ENCODE assay signal across 8 mouse cellular contexts in the genomic region with DNA sequence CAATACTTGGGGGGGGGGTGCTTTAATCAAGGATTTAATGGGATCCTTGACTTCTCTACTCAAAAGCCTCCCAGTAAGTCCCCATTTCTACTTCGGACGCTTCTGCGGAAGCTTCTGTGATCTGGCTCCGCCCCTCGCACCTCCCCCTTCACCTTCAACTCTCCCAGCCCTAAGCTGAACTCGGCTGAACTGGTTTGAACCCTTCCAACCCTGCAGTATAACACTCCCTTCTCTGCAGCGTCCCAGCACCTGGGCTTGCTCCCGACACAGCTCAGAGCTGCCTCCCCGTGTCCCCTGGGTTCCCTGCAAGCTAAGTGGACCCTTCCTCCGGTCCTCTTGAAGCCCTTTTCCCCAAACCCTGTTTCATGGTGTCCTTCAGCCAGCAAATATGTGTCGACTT.
DNase-seq lines count a peak whose midpoint lies in the region; ATAC-seq and TF ChIP-seq lines count a peak whose summit lies in the region.

No protein-coding gene starts in this region.

- no peaks in the 10 kb centered on the region for H3K27me3 ChIP-seq in lung, embryonic 14.5 days (ENCODE audit: insufficient read depth, low read length)
- H3K27me3 ChIP-seq in small intestine, adult 2 months (ENCODE audit: control insufficient read depth, insufficient read depth, low read length), result no peaks in the 10 kb centered on the region

- no peak for DNase-seq in cerebellum, adult 11 months
- DNase-seq in embryo, embryonic 10 days (ENCODE audit: low spot score), result peak; percentile 72
- peak; percentile 80 for DNase-seq in heart, adult 8-10 months (ENCODE audit: low spot score)
- DNase-seq in kidney, adult 18-20 months, result peak; percentile 89
- peak; percentile 63 for DNase-seq in lung, embryonic 14.5 days
- no peak for DNase-seq in left cerebral cortex, adult 8-10 months (ENCODE audit: low spot score in 2 of 2)

- no peaks in the 10 kb centered on the region for H3K9me3 ChIP-seq in lung, embryonic 14.5 days (ENCODE audit: low read depth, low read length)

- H3K4me1 ChIP-seq in lung, embryonic 14.5 days (ENCODE audit: insufficient read depth), result peaks cover 10% of the 10 kb centered on the region
- H3K4me1 ChIP-seq in small intestine, adult 2 months (ENCODE audit: control insufficient read depth, insufficient read depth, insufficient read length, low read length), result peaks cover 8% of the 10 kb centered on the region; the same call in 1 of the 2 replicates

- 0 out of 2 replicates have a peak, but pooled peaks have one; percentile 20 for ATAC-seq in cerebellum, adult (ENCODE audit: insufficient number of reproducible peaks, low FRiP score, low TSS enrichment)
- peak; percentile 81 for ATAC-seq in lung, embryonic 14.5 days (ENCODE audit: insufficient read depth)

- TF ChIP-seq CTCF in lung, embryonic 14.5 days (IDR thresholded peaks at IDR 0.05; ENCODE audit: low read depth), result peak; percentile 51
- TF ChIP-seq CTCF in small intestine, adult 2 months (IDR thresholded peaks at IDR 0.05; ENCODE audit: extremely low read depth, insufficient read length, insufficient replicate concordance, low read depth, low read length), result peak; percentile 25; the same call in 1 of the 2 replicates

- peak overlapping the region; percentile 26 for H3K4me3 ChIP-seq in lung, embryonic 14.5 days (ENCODE audit: low read depth, low read length)
- H3K4me3 ChIP-seq in small intestine, adult 2 months (ENCODE audit: low read depth, low read length), result peak overlapping the region; percentile 23

- WGBS in lung, embryonic 14.5 days, result 2% methylated on average over 11 of the region's 11 CpGs
- WGBS in small intestine, adult 2 months, result 4% methylated on average over 11 of the region's 11 CpGs

- no peaks in the 10 kb centered on the region for H3K36me3 ChIP-seq in lung, embryonic 14.5 days (ENCODE audit: insufficient read depth)
- no peaks in the 10 kb centered on the region for H3K36me3 ChIP-seq in small intestine, adult 2 months (ENCODE audit: control insufficient read depth, insufficient read depth, low read length)

- H3K27ac ChIP-seq in lung, embryonic 14.5 days (ENCODE audit: low read depth), result no peak overlapping the region
- H3K27ac ChIP-seq in small intestine, adult 2 months (ENCODE audit: insufficient read depth, low read depth, low read length), result peak overlapping the region; percentile 97

- no peak overlapping the region for H3K9ac ChIP-seq in lung, embryonic 14.5 days

- peak overlapping the region; percentile 59 for H3K4me2 ChIP-seq in lung, embryonic 14.5 days

- peak; percentile 29; the same call in 1 of the 2 replicates for TF ChIP-seq POLR2A in small intestine, adult 2 months (IDR thresholded peaks at IDR 0.05; ENCODE audit: low read depth, low read length)

Comparison
In these comparisons a context has a peak if more than half of its experiments do, and no peak if none do; other contexts are left out.
1. DNase-seq: peak in embryo, embryonic 10 days (single experiment), heart, adult 8-10 months (single experiment), kidney, adult 18-20 months (single experiment) and lung, embryonic 14.5 days (single experiment); none in cerebellum, adult 11 months (single experiment) and left cerebral cortex, adult 8-10 months (0 of 2).